Mouse (Mus musculus) brown adipose tissue, adult 24 weeks (tissue): ENCODE results near the gene Mtln. TPM values are rescaled to one million over a fixed set of nuclear protein-coding genes. Genes with fewer than 3 reads are reported as not detected.

Experiments used
- H3K27ac ChIP-seq: fragments of 200-500 bp; replicated peaks from 2 replicates; pipeline ENCODE4 v1.5.1; 2012; ENCODE audit warnings: low read depth, mild to moderate bottlenecking, low read length
- H3K4me1 ChIP-seq: fragments of 200-500 bp; 2 replicates; pipeline ENCODE4 v1.6.1; 2012; ENCODE audit warnings: low read length, mixed read lengths; ENCODE audit not compliant: control insufficient read depth, insufficient read depth, insufficient read length
- H3K4me3 ChIP-seq: fragments of 200-500 bp; 2 replicates; pipeline ENCODE4 v1.5.1; 2012; ENCODE audit warnings: low read depth, mild to moderate bottlenecking, low read length, moderate library complexity; ENCODE audit not compliant: insufficient read depth
- polyA plus RNA-seq: library from polyadenylated mRNA; stranded (reverse); fragments of >200 nt; gene quantifications from 2 replicates; pipeline ENCODE4 v1.2.4, GENCODE M21; 2012; ENCODE audit not compliant: missing spikeins, insufficient read depth, insufficient read length

Mtln gene
- 176 and 191 TPM in 2 replicates for polyA plus RNA-seq

GRCm38 (mm10) chr2:127791919-127792603, at the start of gene Mtln:
Mtln (minus strand) TSS chr2:127792488.
- Histone ChIP-seq H3K4me3 (peak within 1 kb of the TSS; percentile 75), H3K4me1 (peaks cover 2% of the 10 kb centered on the region; the same call in 1 of the 2 replicates), H3K27ac (no peak within 1 kb of the TSS)

- Histone ChIP-seq H3K4me1 (no peaks in the 10 kb centered on the region), H3K27ac (no peak overlapping the region), H3K4me3 (no peak overlapping the region)
These were observed 49.1 kb upstream of the Mtln start for GRCm38 (mm10) chr2:127841402-127841801.

- H3K27ac ChIP-seq, result no peak overlapping the region
- H3K4me1 ChIP-seq, result no peaks in the 10 kb centered on the region
- H3K4me3 ChIP-seq, result no peak overlapping the region
These were observed 47.1 kb upstream of the Mtln start for GRCm38 (mm10) chr2:127839425-127839824.

- H3K27ac ChIP-seq, result no peak within 1 kb of the TSS
- no peaks in the 10 kb centered on the region for H3K4me1 ChIP-seq
- no peak within 1 kb of the TSS for H3K4me3 ChIP-seq
These were observed 46.3 kb upstream of the Mtln start, which contains the start of gene Acoxl for GRCm38 (mm10) chr2:127838576-127838975. Acoxl (plus strand) TSS chr2:127838876.

- H3K4me3 ChIP-seq, result no peak overlapping the region
- no peak overlapping the region for H3K27ac ChIP-seq
- H3K4me1 ChIP-seq, result no peaks in the 10 kb centered on the region
These were observed 40.5 kb upstream of the Mtln start for GRCm38 (mm10) chr2:127832833-127833190.

- Histone ChIP-seq H3K4me1 (no peaks in the 10 kb centered on the region), H3K27ac (no peak overlapping the region), H3K4me3 (peak overlapping the region; percentile 39)
These were observed 40.0 kb upstream of the Mtln start for GRCm38 (mm10) chr2:127832103-127832832.

- Histone ChIP-seq H3K27ac (no peak within 1 kb of the TSS), H3K4me3 (peak within 1 kb of the TSS; percentile 49), H3K4me1 (no peaks in the 10 kb centered on the region)
These were observed 39.3 kb upstream of the Mtln start, which contains the start of gene Bub1 for GRCm38 (mm10) chr2:127831401-127832102. Bub1 (minus strand) TSS chr2:127831865.

- H3K27ac ChIP-seq, result no peak overlapping the region
- H3K4me3 ChIP-seq, result peak overlapping the region; percentile 73
- H3K4me1 ChIP-seq, result peaks cover 2% of the 10 kb centered on the region; the same call in 1 of the 2 replicates
These were observed 2.5 kb downstream of the Mtln start for GRCm38 (mm10) chr2:127789651-127790270.

- Histone ChIP-seq H3K4me1 (peaks cover 2% of the 10 kb centered on the region; the same call in 1 of the 2 replicates), H3K27ac (peak overlapping the region; percentile 59; the same call in 1 of the 2 replicates), H3K4me3 (peak overlapping the region; percentile 73)
These were observed 3.1 kb downstream of the Mtln start for GRCm38 (mm10) chr2:127789138-127789537.

- peak within 1 kb of the TSS; percentile 59; the same call in 1 of the 2 replicates for H3K27ac ChIP-seq
- peaks cover 2% of the 10 kb centered on the region; the same call in 1 of the 2 replicates for H3K4me1 ChIP-seq
- peak within 1 kb of the TSS; percentile 73 for H3K4me3 ChIP-seq
These were observed 3.7 kb downstream of the Mtln start, which contains the start of gene Nphp1 for GRCm38 (mm10) chr2:127788440-127789116. Nphp1 (minus strand) TSS chr2:127788897.

GRCm38 (mm10) chr2:127787226-127787625, 5.1 kb downstream of the Mtln start:
- Histone ChIP-seq H3K4me1 (peaks cover 2% of the 10 kb centered on the region; the same call in 1 of the 2 replicates), H3K27ac (no peak overlapping the region), H3K4me3 (no peak overlapping the region)

GRCm38 (mm10) chr2:127778451-127778850, 13.8 kb downstream of the Mtln start:
- Histone ChIP-seq H3K4me3 (no peak overlapping the region), H3K27ac (no peak overlapping the region), H3K4me1 (no peaks in the 10 kb centered on the region)

GRCm38 (mm10) chr2:127775013-127775412, 17.3 kb downstream of the Mtln start:
- H3K27ac ChIP-seq, result no peak overlapping the region
- no peaks in the 10 kb centered on the region for H3K4me1 ChIP-seq
- H3K4me3 ChIP-seq, result no peak overlapping the region

GRCm38 (mm10) chr2:127774578-127774941, 17.7 kb downstream of the Mtln start:
- no peak overlapping the region for H3K4me3 ChIP-seq
- no peak overlapping the region for H3K27ac ChIP-seq
- no peaks in the 10 kb centered on the region for H3K4me1 ChIP-seq
